Mouse (Mus musculus): ENCODE data around the gene Rgs8. TPM values are rescaled to one million over a fixed set of nuclear protein-coding genes. Genes with fewer than 3 reads are reported as not detected.
A peak's percentile ranks its signal among the peaks of the same experiment; 100 is the strongest.

The Rgs8 gene
- total and polyA plus RNA-seq, 2 experiments from 2014 or later, result 14.1 to 23.9 TPM

GRCm38 (mm10) chr1:153680363-153680762 lies 27.5 kb downstream of the Rgs8 start:
- 72% methylated on average over 6 of the region's 6 CpGs for WGBS
- no peak overlapping the region for H3K4me2 ChIP-seq (ENCODE audit: low read depth, low read length)
- peaks cover 14% of the 10 kb centered on the region for H3K4me1 ChIP-seq (ENCODE audit: insufficient read depth, low read length)
- no peak overlapping the region for H3K4me3 ChIP-seq (ENCODE audit: low read length)
- no peak overlapping the region for H3K9ac ChIP-seq (replicated peaks; ENCODE audit: low read length)
- no peak overlapping the region for H3K27ac ChIP-seq
- no peaks in the 10 kb centered on the region for H3K9me3 ChIP-seq (ENCODE audit: low read length)
- no peak for ATAC-seq
- no peak for TF ChIP-seq CTCF (IDR thresholded peaks at IDR 0.05; ENCODE audit: low read depth)
- no peaks in the 10 kb centered on the region for H3K36me3 ChIP-seq (ENCODE audit: insufficient read depth, low read length)
- H3K27me3 ChIP-seq (ENCODE audit: insufficient read depth, low read length), result no peaks in the 10 kb centered on the region
- no peak for DNase-seq (ENCODE audit: low spot score)

GRCm38 (mm10) chr1:153681036-153681435 lies 28.2 kb downstream of the Rgs8 start:
- ATAC-seq (no peak), DNase-seq (ENCODE audit: low spot score) (no peak)
- WGBS, result 85% methylated on average over 2 of the region's 2 CpGs
- H3K36me3 ChIP-seq (ENCODE audit: insufficient read depth, low read length), result no peaks in the 10 kb centered on the region
- no peaks in the 10 kb centered on the region for H3K27me3 ChIP-seq (ENCODE audit: insufficient read depth, low read length)
- TF ChIP-seq CTCF (IDR thresholded peaks at IDR 0.05; ENCODE audit: low read depth), result no peak
- no peak overlapping the region for H3K9ac ChIP-seq (replicated peaks; ENCODE audit: low read length)
- peaks cover 14% of the 10 kb centered on the region for H3K4me1 ChIP-seq (ENCODE audit: insufficient read depth, low read length)
- H3K27ac ChIP-seq, result no peak overlapping the region
- H3K4me2 ChIP-seq (ENCODE audit: low read depth, low read length), result no peak overlapping the region
- H3K9me3 ChIP-seq (ENCODE audit: low read length), result no peaks in the 10 kb centered on the region
- no peak overlapping the region for H3K4me3 ChIP-seq (ENCODE audit: low read length)

- no peak overlapping the region for H3K4me2 ChIP-seq (ENCODE audit: low read depth, low read length)
- H3K36me3 ChIP-seq (ENCODE audit: insufficient read depth, low read length), result no peaks in the 10 kb centered on the region
- no peak for ATAC-seq
- H3K27ac ChIP-seq, result no peak overlapping the region
- H3K27me3 ChIP-seq (ENCODE audit: insufficient read depth, low read length), result no peaks in the 10 kb centered on the region
- peaks cover 14% of the 10 kb centered on the region for H3K4me1 ChIP-seq (ENCODE audit: insufficient read depth, low read length)
- TF ChIP-seq CTCF (IDR thresholded peaks at IDR 0.05; ENCODE audit: low read depth), result no peak
- no peaks in the 10 kb centered on the region for H3K9me3 ChIP-seq (ENCODE audit: low read length)
- no peak for DNase-seq (ENCODE audit: low spot score)
- 59% methylated on average over 11 of the region's 11 CpGs for WGBS
- no peak overlapping the region for H3K4me3 ChIP-seq (ENCODE audit: low read length)
- H3K9ac ChIP-seq (replicated peaks; ENCODE audit: low read length), result no peak overlapping the region
These were observed 30.4 kb downstream of the Rgs8 start for GRCm38 (mm10) chr1:153683190-153683589.

GRCm38 (mm10) chr1:153685630-153686029 lies 32.8 kb downstream of the Rgs8 start:
- 82% methylated on average over 3 of the region's 3 CpGs for WGBS
- no peak for TF ChIP-seq CTCF (IDR thresholded peaks at IDR 0.05; ENCODE audit: low read depth)
- no peak for ATAC-seq

GRCm38 (mm10) chr1:153692526-153692925 lies 39.7 kb downstream of the Rgs8 start:
- no peak for DNase-seq (ENCODE audit: low spot score)
- 84% methylated on average over 6 of the region's 6 CpGs for WGBS

More at GRCm38 (mm10) chr1:153685630-153686029, 32.8 kb downstream of the Rgs8 start:
- Histone ChIP-seq H3K4me1 (ENCODE audit: insufficient read depth, low read length) (no peaks in the 10 kb centered on the region), H3K4me2 (ENCODE audit: low read depth, low read length) (no peak overlapping the region), H3K36me3 (ENCODE audit: insufficient read depth, low read length) (no peaks in the 10 kb centered on the region; the same call in 1 of the 2 replicates), H3K9me3 (ENCODE audit: low read length) (no peaks in the 10 kb centered on the region), H3K27ac (no peak overlapping the region), H3K27me3 (ENCODE audit: insufficient read depth, low read length) (no peaks in the 10 kb centered on the region), H3K9ac (replicated peaks; ENCODE audit: low read length) (no peak overlapping the region), H3K4me3 (ENCODE audit: low read length) (no peak overlapping the region)
- DNase-seq (ENCODE audit: low spot score), result no peak

GRCm38 (mm10) chr1:153694372-153695120 lies 41.7 kb downstream of the Rgs8 start:
- Histone ChIP-seq H3K27ac (no peak overlapping the region), H3K4me2 (ENCODE audit: low read depth, low read length) (no peak overlapping the region), H3K4me1 (ENCODE audit: insufficient read depth, low read length) (no peaks in the 10 kb centered on the region), H3K36me3 (ENCODE audit: insufficient read depth, low read length) (no peaks in the 10 kb centered on the region; the same call in 1 of the 2 replicates), H3K4me3 (ENCODE audit: low read length) (no peak overlapping the region), H3K9ac (replicated peaks; ENCODE audit: low read length) (no peak overlapping the region), H3K27me3 (ENCODE audit: insufficient read depth, low read length) (no peaks in the 10 kb centered on the region), H3K9me3 (ENCODE audit: low read length) (no peaks in the 10 kb centered on the region)
- no peak for TF ChIP-seq CTCF (IDR thresholded peaks at IDR 0.05; ENCODE audit: low read depth)
- WGBS, result 91% methylated on average over 6 of the region's 6 CpGs
- DNase-seq (ENCODE audit: low spot score) (no peak), ATAC-seq (no peak)

More at GRCm38 (mm10) chr1:153692526-153692925, 39.7 kb downstream of the Rgs8 start:
- no peak for TF ChIP-seq CTCF (IDR thresholded peaks at IDR 0.05; ENCODE audit: low read depth)
- Histone ChIP-seq H3K4me2 (ENCODE audit: low read depth, low read length) (no peak overlapping the region), H3K27me3 (ENCODE audit: insufficient read depth, low read length) (no peaks in the 10 kb centered on the region), H3K4me1 (ENCODE audit: insufficient read depth, low read length) (no peaks in the 10 kb centered on the region), H3K9me3 (ENCODE audit: low read length) (no peaks in the 10 kb centered on the region), H3K27ac (no peak overlapping the region), H3K36me3 (ENCODE audit: insufficient read depth, low read length) (no peaks in the 10 kb centered on the region; the same call in 1 of the 2 replicates), H3K4me3 (ENCODE audit: low read length) (no peak overlapping the region), H3K9ac (replicated peaks; ENCODE audit: low read length) (no peak overlapping the region)
- ATAC-seq, result no peak

- Histone ChIP-seq H3K9ac (replicated peaks; ENCODE audit: low read length) (no peak overlapping the region), H3K27ac (no peak overlapping the region), H3K36me3 (ENCODE audit: insufficient read depth, low read length) (no peaks in the 10 kb centered on the region; the same call in 1 of the 2 replicates), H3K27me3 (ENCODE audit: insufficient read depth, low read length) (no peaks in the 10 kb centered on the region), H3K9me3 (ENCODE audit: low read length) (no peaks in the 10 kb centered on the region), H3K4me1 (ENCODE audit: insufficient read depth, low read length) (no peaks in the 10 kb centered on the region), H3K4me3 (ENCODE audit: low read length) (no peak overlapping the region), H3K4me2 (ENCODE audit: low read depth, low read length) (no peak overlapping the region)
- 70% methylated on average over 10 of the region's 10 CpGs for WGBS
- ATAC-seq, result peak; percentile 55
- TF ChIP-seq CTCF (IDR thresholded peaks at IDR 0.05; ENCODE audit: low read depth), result no peak
- peak; percentile 62 for DNase-seq (ENCODE audit: low spot score)
These were observed 42.6 kb downstream of the Rgs8 start for GRCm38 (mm10) chr1:153695398-153695797.

Measured in hindbrain, postnatal 0 days (tissue).